Comparison of ENCODE assay signal across 23 mouse cellular contexts in the genomic region with DNA sequence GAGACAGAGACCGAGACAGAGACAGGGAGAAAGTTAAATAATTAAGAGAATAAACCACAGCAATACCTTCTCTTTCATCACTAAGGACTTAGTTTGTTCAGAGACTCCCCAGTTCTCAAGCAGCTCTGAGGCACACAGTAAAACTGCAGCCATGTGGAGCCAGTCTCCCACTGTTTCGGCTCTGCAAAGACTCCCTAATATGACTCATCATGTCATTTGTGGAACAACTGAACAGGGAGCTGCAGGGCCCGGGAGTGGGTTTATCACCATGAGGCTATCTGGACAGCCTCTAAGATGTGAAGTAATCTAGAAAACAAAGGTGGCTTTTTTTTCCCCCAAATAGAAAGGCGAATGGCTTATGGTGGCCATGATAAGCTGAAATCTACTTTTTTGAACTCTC.
"Had no signal": no experiment of that assay in that cellular context is flagged by ENCODE, and none has a peak within 500 bp of the region (broad histone marks: within the 10 kb centered on the region; RNA-seq: fewer than 3 reads in every experiment).

No protein-coding gene starts in this region.

- H3K27me3 ChIP-seq: liver, embryonic 13.5 days; liver, embryonic 15.5 days; lung, embryonic 15.5 days; megakaryocyte, embryonic 14.5 days; midbrain, embryonic 13.5 days; midbrain, embryonic 15.5 days; neural tube, embryonic 13.5 days; neural tube, embryonic 15.5 days had no signal

- H3K4me3 ChIP-seq: liver, embryonic 13.5 days; liver, embryonic 15.5 days; lung, embryonic 15.5 days; megakaryocyte, embryonic 14.5 days; midbrain, embryonic 13.5 days; midbrain, embryonic 15.5 days; myocyte; neural tube, embryonic 13.5 days; neural tube, embryonic 15.5 days had no signal

- DNase-seq: liver, embryonic 13.5 days; liver, postnatal 0 days; lung, adult 2 months; lung, postnatal 14 days; lung, postnatal 36 days; retina, postnatal 1 day; right cerebral cortex, postnatal 14 days; right cerebral cortex, postnatal 4 days; spleen, adult 18-20 months; thymus, adult 18-20 months; thymus, postnatal 14 days; thymus, postnatal 4 days had no signal

- H3K9me3 ChIP-seq: liver, embryonic 13.5 days; liver, embryonic 15.5 days; lung, embryonic 15.5 days; midbrain, embryonic 13.5 days; midbrain, embryonic 15.5 days; neural tube, embryonic 13.5 days; neural tube, embryonic 15.5 days had no signal

- H3K27ac ChIP-seq: liver, embryonic 13.5 days; liver, embryonic 15.5 days; lung, embryonic 15.5 days; macrophage; midbrain, embryonic 13.5 days; midbrain, embryonic 15.5 days; neural tube, embryonic 13.5 days; neural tube, embryonic 15.5 days had no signal

- H3K9ac ChIP-seq: liver, embryonic 13.5 days; liver, embryonic 15.5 days; liver, postnatal 0 days; lung, embryonic 15.5 days; midbrain, embryonic 13.5 days; midbrain, embryonic 15.5 days; neural tube, embryonic 13.5 days; neural tube, embryonic 15.5 days had no signal

- H3K36me3 ChIP-seq: liver, embryonic 13.5 days; liver, embryonic 15.5 days; lung, embryonic 15.5 days; midbrain, embryonic 13.5 days; midbrain, embryonic 15.5 days; neural tube, embryonic 13.5 days; neural tube, embryonic 15.5 days had no signal

- H3K4me2 ChIP-seq: liver, embryonic 13.5 days; liver, embryonic 15.5 days; lung, embryonic 15.5 days; midbrain, embryonic 11.5 days; midbrain, embryonic 13.5 days; midbrain, embryonic 15.5 days; neural tube, embryonic 13.5 days; neural tube, embryonic 15.5 days had no signal

- H3K4me1 ChIP-seq: liver, embryonic 13.5 days; liver, embryonic 15.5 days; lung, embryonic 15.5 days; megakaryocyte, embryonic 14.5 days; midbrain, embryonic 13.5 days; midbrain, embryonic 15.5 days; neural tube, embryonic 13.5 days; neural tube, embryonic 15.5 days had no signal

- ATAC-seq: liver, postnatal 0 days; lung, postnatal 0 days; midbrain, embryonic 13.5 days; midbrain, embryonic 15.5 days had no signal
